Mouse (Mus musculus): ENCODE data around the gene Shisa2. TPM values are rescaled to one million over a fixed set of nuclear protein-coding genes. Genes with fewer than 3 reads are reported as not detected.

Shisa2 gene
- polyA plus RNA-seq, 1 experiment from 2014 or later = 3.6 TPM

DNA sequence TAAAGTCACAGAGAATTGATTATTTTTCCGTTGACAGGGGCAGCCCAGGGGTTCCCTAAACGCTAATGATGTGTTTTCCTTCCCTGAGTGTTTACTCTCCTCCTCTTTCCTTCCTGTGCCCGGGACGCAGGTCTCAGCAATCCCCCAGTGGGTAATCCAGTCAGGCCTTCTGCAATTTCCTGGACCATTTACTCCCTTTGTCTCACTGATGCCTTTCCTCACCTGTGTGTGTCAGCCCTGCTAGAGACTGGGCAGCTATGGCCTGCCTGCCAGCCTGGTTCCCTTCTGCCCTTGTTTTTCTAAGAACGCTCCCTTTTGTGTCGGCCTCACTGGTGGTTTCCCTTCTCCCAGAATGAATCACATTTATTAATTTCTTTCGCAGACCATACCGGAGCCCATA lies 49.4 kb downstream of the Shisa2 start:
- Histone ChIP-seq H3K36me3 (no peaks in the 10 kb centered on the region), H3K4me1 (no peaks in the 10 kb centered on the region), H3K27me3 (replicated peaks) (no peaks in the 10 kb centered on the region), H3K4me3 (no peak overlapping the region), H3K9ac (no peak overlapping the region), H3K27ac (no peak overlapping the region), H3K4me2 (no peak overlapping the region), H3K9me3 (replicated peaks) (no peaks in the 10 kb centered on the region)
- WGBS (ENCODE audit: insufficient replicate concordance) = 39% methylated on average over 8 of the region's 8 CpGs
- no peak for ATAC-seq

GRCm38 (mm10) chr14:59675330-59675729 lies 50.2 kb downstream of the Shisa2 start:
- WGBS (ENCODE audit: insufficient replicate concordance) = 57% methylated on average over 4 of the region's 4 CpGs
- H3K9me3 ChIP-seq (replicated peaks) = no peaks in the 10 kb centered on the region
- no peaks in the 10 kb centered on the region for H3K36me3 ChIP-seq
- no peak overlapping the region for H3K27ac ChIP-seq
- no peaks in the 10 kb centered on the region for H3K27me3 ChIP-seq (replicated peaks)
- no peak for ATAC-seq
- H3K4me1 ChIP-seq = no peaks in the 10 kb centered on the region
- no peak overlapping the region for H3K4me3 ChIP-seq
- no peak overlapping the region for H3K9ac ChIP-seq
- no peak overlapping the region for H3K4me2 ChIP-seq

DNA sequence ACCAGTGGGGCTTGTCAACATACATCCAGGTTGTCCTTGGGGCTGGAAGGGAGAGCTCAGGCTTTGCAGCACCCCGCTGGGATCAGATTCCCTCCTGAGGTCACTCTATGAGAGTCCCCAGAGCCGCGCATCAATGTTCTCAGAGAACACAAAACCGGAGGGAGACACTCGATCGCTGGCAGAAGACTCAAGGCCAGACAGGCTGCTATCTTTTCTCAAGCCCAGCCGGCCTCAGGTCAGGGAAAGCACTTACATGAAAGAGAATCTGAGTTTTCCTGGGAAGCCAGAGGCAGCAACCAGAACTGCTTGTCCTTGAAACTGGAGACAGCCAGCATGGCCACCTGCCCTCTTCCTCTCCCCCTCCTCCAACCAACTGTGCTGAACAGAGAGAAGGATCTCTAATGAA lies 52.5 kb downstream of the Shisa2 start:
- H3K4me3 ChIP-seq = no peak overlapping the region
- H3K4me1 ChIP-seq = no peaks in the 10 kb centered on the region
- no peak overlapping the region for H3K4me2 ChIP-seq
- no peak overlapping the region for H3K9ac ChIP-seq
- WGBS (ENCODE audit: insufficient replicate concordance) = 61% methylated on average over 7 of the region's 7 CpGs
- H3K27ac ChIP-seq = no peak overlapping the region
- no peak for ATAC-seq
- H3K9me3 ChIP-seq (replicated peaks) = no peaks in the 10 kb centered on the region
- H3K27me3 ChIP-seq (replicated peaks) = no peaks in the 10 kb centered on the region
- H3K36me3 ChIP-seq = no peaks in the 10 kb centered on the region

Other genes with a start within 250 kb of the Shisa2 start
- gene Phf11c, start 229.9 kb upstream of the Shisa2 start, polyA plus RNA-seq (2016; fragmentation: Nextera tagmentation; extraction: Ambion mirVana) = 0.67 and 0.71 TPM in 2 replicates
- gene Setdb2, start 184.4 kb upstream of the Shisa2 start, polyA plus RNA-seq (2016; fragmentation: Nextera tagmentation; extraction: Ambion mirVana) = 9.8 and 11.4 TPM in 2 replicates
- gene Cab39l, start 184.3 kb upstream of the Shisa2 start, polyA plus RNA-seq (2016; fragmentation: Nextera tagmentation; extraction: Ambion mirVana) = 37.8 and 40.4 TPM in 2 replicates
- 20.2 and 23.1 TPM in 2 replicates for gene Cdadc1, start 27.3 kb upstream of the Shisa2 start, polyA plus RNA-seq (2016; fragmentation: Nextera tagmentation; extraction: Ambion mirVana)